Mouse (Mus musculus) MEL (cell line): ENCODE data around the gene Cse1l. TPM values are rescaled to one million over a fixed set of nuclear protein-coding genes. Genes with fewer than 3 reads are reported as not detected.

Source experiments
- DNase-seq: peaks from one replicate; pipeline ENCODE4 v3.0.0; 2011; ENCODE audit warnings: low read depth, low spot score
- H3K27ac ChIP-seq: 2 replicates; pipeline ENCODE4 v1.5.1; 2012; ENCODE audit warnings: low read depth, mild to moderate bottlenecking, control low read depth, low read length, moderate library complexity; ENCODE audit not compliant: control insufficient read depth
- H3K27me3 ChIP-seq, 2 experiments: fragments of 150-350 bp in 1 of 2; sonication (generic) in 1 of 2; 2 replicates each; pipeline ENCODE4 v1.6.1; 2012; ENCODE audit warnings: low read length in 2 of 2, mild to moderate bottlenecking in 2 of 2, improper control_type of control experiment in 1 of 2, moderate library complexity in 1 of 2; ENCODE audit not compliant: insufficient read depth in 2 of 2, control insufficient read depth in 1 of 2
- H3K36me3 ChIP-seq, 2 experiments: 2 replicates each; pipeline ENCODE4 v1.6.1; 2012 to 2014; ENCODE audit warnings: low read length in 2 of 2, improper control_type of control experiment in 1 of 2, inconsistent platforms in 1 of 2, mild to moderate bottlenecking in 1 of 2; ENCODE audit not compliant: insufficient read depth in 2 of 2, control insufficient read depth in 1 of 2
- H3K4me1 ChIP-seq, 2 experiments: fragments of 150-350 bp in 1 of 2; sonication (generic) in 1 of 2; 2 replicates each; pipeline ENCODE4 v1.6.1; 2012; ENCODE audit warnings: low read length in 2 of 2, improper control_type of control experiment in 1 of 2, mild to moderate bottlenecking in 1 of 2; ENCODE audit not compliant: insufficient read depth in 2 of 2, control insufficient read depth in 1 of 2
- H3K4me3 ChIP-seq, 2 experiments: fragments of 150-350 bp in 1 of 2; sonication (generic) in 1 of 2; 2 replicates each; pipeline ENCODE4 v1.5.1; 2012; ENCODE audit warnings: low read depth in 2 of 2, low read length in 2 of 2, mild to moderate bottlenecking in 2 of 2, moderate library complexity in 2 of 2, control low read depth in 1 of 2, improper control_type of control experiment in 1 of 2; ENCODE audit not compliant: control insufficient read depth in 1 of 2, insufficient read depth in 1 of 2
- H3K79me2 ChIP-seq: 2 replicates; pipeline ENCODE4 v1.6.1; 2012; ENCODE audit warnings: mild to moderate bottlenecking, low read length, moderate library complexity; ENCODE audit not compliant: control insufficient read depth, poor library complexity, insufficient read depth
- H3K9ac ChIP-seq: 2 replicates; pipeline ENCODE4 v1.6.1; 2012; ENCODE audit warnings: low read depth, mild to moderate bottlenecking, control low read depth, low read length, moderate library complexity; ENCODE audit not compliant: control insufficient read depth, poor library complexity, severe bottlenecking
- H3K9me3 ChIP-seq: fragments of 150-350 bp; sonication (generic); replicated peaks from 2 replicates; pipeline ENCODE4 v1.6.1; 2012; ENCODE audit warnings: mild to moderate bottlenecking, low read length, improper control_type of control experiment, moderate library complexity; ENCODE audit not compliant: insufficient read depth
- BHLHE40 ChIP-seq: IDR thresholded peaks from 2 replicates; pipeline ENCODE4 v1.6.1; 2012; ENCODE audit warnings: low read depth, mild to moderate bottlenecking, inconsistent platforms, low read length, improper control_type of control experiment, borderline replicate concordance
- CHD1 ChIP-seq: IDR thresholded peaks from 2 replicates; pipeline ENCODE4 v1.6.1; 2012; ENCODE audit warnings: low read depth, mild to moderate bottlenecking, inconsistent platforms, low read length, improper control_type of control experiment
- CHD2 ChIP-seq: IDR thresholded peaks from 2 replicates; pipeline ENCODE4 v1.6.1; 2011; ENCODE audit warnings: low read length, improper control_type of control experiment
- ELF1 ChIP-seq: IDR thresholded peaks from 2 replicates; pipeline ENCODE4 v1.6.1; 2014; ENCODE audit warnings: low read depth, mild to moderate bottlenecking, inconsistent platforms, low read length, improper control_type of control experiment, moderate library complexity
- ETS1 ChIP-seq: IDR thresholded peaks from 2 replicates; pipeline ENCODE4 v1.6.1; 2012; ENCODE audit warnings: low read depth, mild to moderate bottlenecking, inconsistent platforms, low read length, improper control_type of control experiment, moderate library complexity
- HCFC1 ChIP-seq: IDR thresholded peaks from 2 replicates; pipeline ENCODE4 v1.6.1; 2012; ENCODE audit warnings: low read depth, mild to moderate bottlenecking, inconsistent platforms, low read length, improper control_type of control experiment, moderate library complexity
- KAT2A ChIP-seq: conservative IDR thresholded peaks from 2 replicates; pipeline ENCODE4 v1.6.1; 2012; ENCODE audit warnings: low read depth, low read length, improper control_type of control experiment, inconsistent platforms
- MAX ChIP-seq: IDR thresholded peaks from 2 replicates; pipeline ENCODE4 v1.6.1; 2011; ENCODE audit warnings: low read length, improper control_type of control experiment
- MAZ ChIP-seq: IDR thresholded peaks from 2 replicates; pipeline ENCODE4 v1.6.1; 2012; ENCODE audit warnings: low read depth, mild to moderate bottlenecking, inconsistent platforms, low read length, improper control_type of control experiment
- MEF2A ChIP-seq: IDR thresholded peaks from 2 replicates; pipeline ENCODE4 v1.6.1; 2014; ENCODE audit warnings: low read depth, mild to moderate bottlenecking, inconsistent platforms, low read length, improper control_type of control experiment; ENCODE audit not compliant: poor library complexity, insufficient replicate concordance, severe bottlenecking; ENCODE audit errors: extremely low read depth
- MXI1 ChIP-seq: IDR thresholded peaks from 2 replicates; pipeline ENCODE4 v1.6.1; 2011; ENCODE audit warnings: mild to moderate bottlenecking, low read depth, low read length, improper control_type of control experiment
- NELFE ChIP-seq: IDR thresholded peaks from 2 replicates; pipeline ENCODE4 v1.6.1; 2011; ENCODE audit warnings: low read depth, low read length, improper control_type of control experiment
- NRF1 ChIP-seq: IDR thresholded peaks from 2 replicates; pipeline ENCODE4 v1.6.1; 2014; ENCODE audit warnings: low read depth, mild to moderate bottlenecking, inconsistent platforms, low read length, improper control_type of control experiment, moderate library complexity; ENCODE audit not compliant: poor library complexity, insufficient read depth, severe bottlenecking
- POLR2A ChIP-seq, 2 experiments: IDR thresholded peaks; 2 replicates each; pipeline ENCODE4 v1.6.1; 2011 to 2012; ENCODE audit warnings: low read length in 2 of 2, mild to moderate bottlenecking in 2 of 2, control low read depth in 1 of 2, improper control_type of control experiment in 1 of 2, low read depth in 1 of 2, moderate library complexity in 1 of 2; ENCODE audit not compliant: control insufficient read depth in 1 of 2, insufficient read depth in 1 of 2, poor library complexity in 1 of 2
- POLR2AphosphoS2 ChIP-seq: IDR thresholded peaks from 2 replicates; pipeline ENCODE4 v1.6.1; 2011; ENCODE audit warnings: low read length, improper control_type of control experiment
- POLR2AphosphoS5 ChIP-seq: IDR thresholded peaks from 2 replicates; pipeline ENCODE4 v1.6.1; 2012; ENCODE audit warnings: low read depth, borderline replicate concordance, mild to moderate bottlenecking, inconsistent platforms, low read length, moderate library complexity, mixed read lengths
- RAD21 ChIP-seq: IDR thresholded peaks from 2 replicates; pipeline ENCODE4 v1.6.1; 2011; ENCODE audit warnings: mild to moderate bottlenecking, low read depth, low read length, improper control_type of control experiment
- SIN3A ChIP-seq: IDR thresholded peaks from 2 replicates; pipeline ENCODE4 v1.6.1; 2012; ENCODE audit warnings: low read length, improper control_type of control experiment, inconsistent platforms
- TBP ChIP-seq: IDR thresholded peaks from 2 replicates; pipeline ENCODE4 v1.8.0; 2011; ENCODE audit warnings: low read depth, low read length, improper control_type of control experiment
- TCF12 ChIP-seq: IDR thresholded peaks from 2 replicates; pipeline ENCODE4 v1.6.1; 2014; ENCODE audit warnings: low read depth, mild to moderate bottlenecking, inconsistent platforms, low read length, improper control_type of control experiment, moderate library complexity
- ZMIZ1 ChIP-seq: IDR thresholded peaks from 2 replicates; pipeline ENCODE4 v1.6.1; 2012; ENCODE audit warnings: low read depth, mild to moderate bottlenecking, inconsistent platforms, low read length, improper control_type of control experiment, moderate library complexity
- polyA plus RNA-seq, 2 experiments: library from polyadenylated mRNA; stranded (reverse) in 1 of 2; unstranded in 1 of 2; fragments of >175 nt in 1 of 2; fragments of >200 nt in 1 of 2; gene quantifications; 2 replicates each; pipeline versions ENCODE4 v1.2.1 to v1.2.4; 2012; ENCODE audit warnings: low replicate concordance in 2 of 2, low read depth in 1 of 2; ENCODE audit not compliant: insufficient read length in 2 of 2, insufficient read depth in 1 of 2, missing spikeins in 1 of 2
- total RNA-seq: library from RNA; depleted of rRNA; stranded (reverse); fragments of 300-350 nt; gene quantifications from 2 replicates; pipeline ENCODE4 v1.2.3, GENCODE M21; 2012; rRNA removed

The Cse1l gene
- total RNA-seq (93.3 and 99.9 TPM in 2 replicates), polyA plus RNA-seq (100 to 1,000 TPM in 1 of 2 experiments, 10 to 100 TPM in 1; 87.0 to 133 TPM)

DNA sequence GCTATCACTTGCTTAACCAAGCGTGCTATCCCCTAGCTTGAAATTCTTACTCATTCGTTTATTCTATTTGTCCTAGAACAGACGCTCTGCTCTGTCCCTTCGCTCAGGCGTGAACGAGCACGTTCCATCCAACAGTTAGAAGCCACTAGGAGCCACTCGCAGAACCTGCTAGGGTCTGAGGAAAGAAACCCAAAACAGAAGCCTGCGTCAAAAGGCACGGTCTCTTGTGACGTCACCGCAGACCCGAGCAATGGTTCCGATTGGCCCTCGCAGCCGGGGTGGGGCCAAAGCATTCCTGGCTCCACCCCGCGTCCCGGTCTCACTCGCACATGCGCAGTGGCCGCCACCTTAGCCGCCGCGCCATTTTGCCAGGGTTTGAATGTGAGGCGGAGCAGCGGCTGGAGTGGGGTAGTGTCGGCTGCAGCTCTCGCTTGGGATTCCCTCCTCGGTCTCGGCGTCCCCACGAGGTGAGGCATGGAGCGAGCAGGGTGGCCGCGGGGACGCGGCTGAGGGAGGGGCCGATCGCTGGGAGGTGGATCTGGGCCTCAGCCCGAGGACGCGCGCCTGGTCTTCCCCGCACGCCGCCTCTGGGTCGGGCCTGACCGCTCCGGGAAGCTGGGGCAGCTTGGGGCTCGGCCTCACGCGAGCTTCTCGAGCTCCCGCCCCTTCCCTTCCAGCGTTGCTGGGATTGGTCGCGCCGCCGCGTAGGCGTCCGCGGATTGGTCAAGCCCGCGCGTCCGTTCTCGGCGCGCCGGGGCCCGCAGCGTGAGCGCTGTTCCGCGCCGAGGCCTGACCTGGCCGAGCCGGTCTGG lies at the start of gene Cse1l:
Cse1l (plus strand) TSS at position 330 of the 812 bp plus-strand sequence.
- peaks cover 9 to 11% of the 10 kb centered on the region in 2 experiments for H3K36me3 ChIP-seq
- TF ChIP-seq CHD2 = no peak; the same call in 1 of the 2 replicates
- peak; percentile 70; the same call in 1 of the 2 replicates for TF ChIP-seq HCFC1
- TF ChIP-seq MEF2A = 0 out of 2 replicates have a peak, but pooled peaks have one; percentile 26
- 0 out of 2 replicates have a peak, but pooled peaks have one; percentile 21 for TF ChIP-seq ETS1
- TF ChIP-seq KAT2A = no peak
- TF ChIP-seq TBP = peak; percentile 71
- TF ChIP-seq TCF12 = peak; percentile 61
- peak; percentile 97 to 98 for TF ChIP-seq POLR2A (IDR thresholded peaks at IDR 0.05; ENCODE audit: control insufficient read depth in 1 of 2, insufficient read depth in 1 of 2, low read depth in 1 of 2, low read length in 2 of 2, poor library complexity in 1 of 2)
- no peak for TF ChIP-seq CHD1
- peak; percentile 81 for TF ChIP-seq ZMIZ1
- TF ChIP-seq POLR2AphosphoS2 = peak; percentile 94; the same call in 1 of the 2 replicates
- peak; percentile 67 for TF ChIP-seq SIN3A
- peak; percentile 74; the same call in 1 of the 2 replicates for TF ChIP-seq POLR2AphosphoS5
- no peak; the same call in 1 of the 2 replicates for TF ChIP-seq MAX
- peak; percentile 55; the same call in 1 of the 2 replicates for TF ChIP-seq BHLHE40
- peak; percentile 25; the same call in 1 of the 2 replicates for TF ChIP-seq ELF1
- no peak for TF ChIP-seq RAD21
- peak; percentile 99; the same call in 1 of the 2 replicates for TF ChIP-seq NRF1
- TF ChIP-seq MXI1 = peak; percentile 83
- TF ChIP-seq MAZ = peak; percentile 45; the same call in 1 of the 2 replicates
- TF ChIP-seq NELFE = peak; percentile 96
- TF ChIP-seq, all 39 proteins: peak for 16
- peaks cover 44% of the 10 kb centered on the region for H3K79me2 ChIP-seq
- peak within 1 kb of the TSS; percentile 79 to 89 for H3K4me3 ChIP-seq
- peak; percentile 97 for DNase-seq
- H3K9me3 ChIP-seq = no peaks in the 10 kb centered on the region
- H3K9ac ChIP-seq = peak within 1 kb of the TSS; percentile 88
- peaks cover 5 to 14% of the 10 kb centered on the region in 2 experiments for H3K4me1 ChIP-seq
- no peaks in the 10 kb centered on the region for H3K27me3 ChIP-seq
- peak within 1 kb of the TSS; percentile 80 for H3K27ac ChIP-seq
